Mouse (Mus musculus) heart, postnatal 0 days (tissue): ENCODE measurements at regions not wholly inside any gene's neighbourhood (a gene's known extent, or its start where the extent isn't known, plus 50 kb on each side); places are given as distances from the start of the nearest gene placed in this dataset.

Experiments used
- CTCF ChIP-seq: IDR thresholded peaks from 2 replicates; pipeline ENCODE4 v1.5.1; 2016; ENCODE audit warnings: antibody characterized with exemption, control low read depth, low read depth
- EP300 ChIP-seq: IDR thresholded peaks from 2 replicates; pipeline ENCODE4 v1.6.1; 2016; ENCODE audit warnings: antibody characterized with exemption, low read depth

DNA sequence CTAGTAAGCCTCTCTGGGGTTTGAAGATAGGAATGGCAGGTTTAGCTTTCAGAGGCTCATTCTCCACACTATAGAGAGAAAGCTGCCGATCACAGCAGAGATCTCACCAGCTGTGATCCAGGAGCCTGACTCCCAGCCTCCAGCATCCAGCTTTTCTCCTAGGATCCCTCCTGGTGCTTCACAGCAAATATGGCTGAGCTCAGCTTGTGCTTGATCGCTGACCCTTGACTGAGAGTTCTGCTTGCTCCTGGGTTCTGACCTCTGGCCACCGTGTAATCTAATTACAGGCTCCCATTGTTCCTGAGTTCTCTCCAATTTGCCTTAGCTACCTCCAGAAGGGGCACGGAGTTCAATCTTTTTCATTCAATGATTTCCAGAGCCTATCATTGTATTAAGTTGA, 111.1 kb upstream of the Zfand5 start:
- TF ChIP-seq CTCF (no peak), EP300 (no peak)
